Mouse (Mus musculus): Measurements from ENCODE around the gene Xrn1. TPM values are rescaled to one million over a fixed set of nuclear protein-coding genes. Genes with fewer than 3 reads are reported as not detected.

The Xrn1 gene
- polyA plus RNA-seq, 1 experiment from 2014 or later, result 9.9 TPM

DNA sequence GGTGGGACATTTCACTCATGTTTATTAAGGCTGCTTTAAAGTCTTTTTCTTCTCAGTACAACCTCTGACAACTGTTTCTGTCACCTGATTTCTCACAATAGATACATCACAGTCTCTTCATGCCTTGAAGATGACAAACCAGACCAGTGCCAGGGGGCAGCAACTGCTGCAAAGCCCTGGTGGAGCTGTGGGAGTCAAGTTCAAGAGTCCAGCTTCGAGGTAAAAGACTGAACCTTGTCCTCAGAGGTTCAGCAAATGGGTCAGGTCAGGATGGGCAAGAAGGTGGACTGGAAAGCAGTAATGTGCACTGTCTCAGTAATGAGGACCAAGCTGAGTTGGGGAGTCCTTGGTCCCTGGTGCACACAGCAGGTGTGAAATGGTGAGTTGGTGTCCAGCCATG lies 139.8 kb downstream of the Xrn1 start:
- no peaks in the 10 kb centered on the region for H3K36me3 ChIP-seq (ENCODE audit: insufficient read depth, low read length)
- 0 out of 2 replicates have a peak, but pooled peaks cover 2% of the 10 kb centered on the region for H3K9me3 ChIP-seq (replicated peaks; ENCODE audit: low read length)
- no peaks in the 10 kb centered on the region for H3K4me1 ChIP-seq (replicated peaks; ENCODE audit: insufficient read depth, low read length)
- no peak overlapping the region for H3K9ac ChIP-seq (ENCODE audit: low read depth, low read length)
- TF ChIP-seq CTCF (IDR thresholded peaks at IDR 0.05; ENCODE audit: low read depth), result no peak
- ATAC-seq (replicated peaks; ENCODE audit: low FRiP score, low read depth) (no peak), DNase-seq (ENCODE audit: low spot score) (no peak)
- WGBS, result 49% methylated on average over 1 of the region's 1 CpGs
- H3K4me3 ChIP-seq (replicated peaks; ENCODE audit: low read depth, low read length), result no peak overlapping the region
- no peaks in the 10 kb centered on the region for H3K27me3 ChIP-seq (ENCODE audit: insufficient read depth, low read length)
- no peak overlapping the region for H3K27ac ChIP-seq
- no peak overlapping the region for H3K4me2 ChIP-seq (ENCODE audit: low read length)

DNA sequence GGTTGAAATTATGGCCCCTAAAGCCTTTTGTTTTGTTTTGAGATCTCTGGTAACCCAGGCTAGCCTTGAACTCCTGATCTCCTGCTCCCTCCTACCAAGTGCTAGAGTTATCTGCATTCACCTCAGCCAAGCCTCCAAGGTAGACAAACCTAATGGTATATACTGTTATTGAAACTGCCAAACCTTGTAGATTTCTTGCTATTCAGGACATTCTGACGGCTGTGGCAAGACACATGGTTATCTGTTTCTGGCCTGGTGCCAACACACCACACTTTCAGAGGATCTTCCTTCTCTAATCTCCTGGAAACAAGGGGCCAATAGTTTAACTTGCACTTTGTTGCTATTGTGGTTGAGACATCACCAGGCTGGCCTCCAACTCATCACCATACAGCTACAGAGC lies 140.6 kb downstream of the Xrn1 start:
- Histone ChIP-seq H3K27ac (no peak overlapping the region), H3K9ac (ENCODE audit: low read depth, low read length) (no peak overlapping the region), H3K27me3 (ENCODE audit: insufficient read depth, low read length) (no peaks in the 10 kb centered on the region), H3K4me2 (ENCODE audit: low read length) (no peak overlapping the region), H3K36me3 (ENCODE audit: insufficient read depth, low read length) (no peaks in the 10 kb centered on the region), H3K4me1 (replicated peaks; ENCODE audit: insufficient read depth, low read length) (no peaks in the 10 kb centered on the region), H3K9me3 (replicated peaks; ENCODE audit: low read length) (0 out of 2 replicates have a peak, but pooled peaks cover 4% of the 10 kb centered on the region), H3K4me3 (replicated peaks; ENCODE audit: low read depth, low read length) (no peak overlapping the region)
- ATAC-seq (replicated peaks; ENCODE audit: low FRiP score, low read depth) (no peak), DNase-seq (ENCODE audit: low spot score) (no peak)
- no peak for TF ChIP-seq CTCF (IDR thresholded peaks at IDR 0.05; ENCODE audit: low read depth)
- 77% methylated on average over 1 of the region's 1 CpGs for WGBS

GRCm38 (mm10) chr9:96102846-96103245 lies 148.3 kb downstream of the Xrn1 start:
- no peak overlapping the region for H3K9ac ChIP-seq (ENCODE audit: low read depth, low read length)
- WGBS, result 86% methylated on average over 8 of the region's 8 CpGs
- H3K27me3 ChIP-seq (ENCODE audit: insufficient read depth, low read length), result no peaks in the 10 kb centered on the region
- no peak for ATAC-seq (replicated peaks; ENCODE audit: low FRiP score, low read depth)
- no peaks in the 10 kb centered on the region for H3K4me1 ChIP-seq (replicated peaks; ENCODE audit: insufficient read depth, low read length)
- 0 out of 2 replicates have a peak, but pooled peaks cover 4% of the 10 kb centered on the region for H3K9me3 ChIP-seq (replicated peaks; ENCODE audit: low read length)
- DNase-seq (ENCODE audit: low spot score), result no peak
- no peak overlapping the region for H3K4me2 ChIP-seq (ENCODE audit: low read length)
- no peak overlapping the region for H3K4me3 ChIP-seq (replicated peaks; ENCODE audit: low read depth, low read length)
- H3K27ac ChIP-seq, result no peak overlapping the region
- no peaks in the 10 kb centered on the region for H3K36me3 ChIP-seq (ENCODE audit: insufficient read depth, low read length)
- TF ChIP-seq CTCF (IDR thresholded peaks at IDR 0.05; ENCODE audit: low read depth), result no peak

Other genes with a start within 250 kb of the Xrn1 start
- 5.1 and 5.4 TPM in 2 replicates for gene Trpc1, start 204.4 kb upstream of the Xrn1 start, polyA plus RNA-seq (2015; fragmentation: Nextera tagmentation; extraction: Ambion mirVana)
- 30.2 and 33.4 TPM in 2 replicates for gene Pls1, start 109.4 kb upstream of the Xrn1 start, polyA plus RNA-seq (2015; fragmentation: Nextera tagmentation; extraction: Ambion mirVana)
- gene Atr, start 97.2 kb upstream of the Xrn1 start, polyA plus RNA-seq (2015; fragmentation: Nextera tagmentation; extraction: Ambion mirVana), result 8.8 and 9.6 TPM in 2 replicates
- gene Gk5, start 164.6 kb downstream of the Xrn1 start, polyA plus RNA-seq (2015; fragmentation: Nextera tagmentation; extraction: Ambion mirVana), result 5.4 and 5.9 TPM in 2 replicates
- gene Tfdp2, start 241.5 kb downstream of the Xrn1 start, polyA plus RNA-seq (2015; fragmentation: Nextera tagmentation; extraction: Ambion mirVana), result 51.4 and 56.8 TPM in 2 replicates

All from kidney, postnatal 0 days (tissue).